ENCODE assay signal across 21 mouse cellular contexts in genomic region chr1:58603738-58604137, GRCm38 (mm10). TPM values are rescaled to one million over a fixed set of nuclear protein-coding genes. Genes with fewer than 3 reads are reported as not detected.
DNase-seq lines count a peak whose midpoint lies in the region; ATAC-seq and TF ChIP-seq lines count a peak whose summit lies in the region.
"Had no signal": no experiment of that assay in that cellular context is flagged by ENCODE, and none has a peak within 500 bp of the region (broad histone marks: within the 10 kb centered on the region; RNA-seq: fewer than 3 reads in every experiment).

No protein-coding gene starts in this region.

- no peaks in the 10 kb centered on the region for H3K36me3 ChIP-seq in kidney, postnatal 0 days (ENCODE audit: insufficient read depth, low read length)
- H3K36me3 ChIP-seq in midbrain, embryonic 13.5 days: no peaks in the 10 kb centered on the region
- H3K36me3 ChIP-seq: forebrain, embryonic 10.5 days; heart, embryonic 12.5 days; hindbrain, embryonic 10.5 days; limb, embryonic 10.5 days; liver, embryonic 15.5 days; midbrain, embryonic 12.5 days had no signal

- H3K4me1 ChIP-seq in kidney, postnatal 0 days (replicated peaks; ENCODE audit: insufficient read depth, low read length): no peaks in the 10 kb centered on the region
- no peaks in the 10 kb centered on the region for H3K4me1 ChIP-seq in midbrain, embryonic 13.5 days (replicated peaks)
- H3K4me1 ChIP-seq: forebrain, embryonic 10.5 days; heart, embryonic 12.5 days; hindbrain, embryonic 10.5 days; limb, embryonic 10.5 days; liver, embryonic 15.5 days; midbrain, embryonic 12.5 days had no signal

- TF ChIP-seq CTCF in kidney, postnatal 0 days (IDR thresholded peaks at IDR 0.05; ENCODE audit: low read depth): no peak

- peak; percentile 45 for DNase-seq in adrenal gland, adult 8-10 months
- no peak for DNase-seq in adrenal gland, postnatal 10 days
- peak; percentile 24 for DNase-seq in kidney, postnatal 0 days (ENCODE audit: low spot score)
- DNase-seq in kidney, adult 18-20 months: no peak
- peak; percentile 87 for DNase-seq in 416B (ENCODE audit: low read depth)
- DNase-seq: cerebellum, adult 11 months; cerebellum, adult 9-11 months; liver; right cerebral cortex, postnatal 14 days had no signal

- H3K4me3 ChIP-seq in kidney, postnatal 0 days (replicated peaks; ENCODE audit: low read depth, low read length): no peak overlapping the region
- H3K4me3 ChIP-seq in midbrain, embryonic 13.5 days (replicated peaks): no peak overlapping the region
- H3K4me3 ChIP-seq: forebrain, embryonic 10.5 days; heart, embryonic 12.5 days; hindbrain, embryonic 10.5 days; limb, embryonic 10.5 days; liver, embryonic 15.5 days; midbrain, embryonic 12.5 days had no signal

- no peaks in the 10 kb centered on the region for H3K9me3 ChIP-seq in kidney, postnatal 0 days (replicated peaks; ENCODE audit: low read length)
- no peaks in the 10 kb centered on the region for H3K9me3 ChIP-seq in midbrain, embryonic 13.5 days
- H3K9me3 ChIP-seq: limb, embryonic 10.5 days; liver, embryonic 15.5 days had no signal

- H3K9ac ChIP-seq in kidney, postnatal 0 days (ENCODE audit: low read depth, low read length): no peak overlapping the region
- no peak overlapping the region for H3K9ac ChIP-seq in midbrain, embryonic 13.5 days (replicated peaks)
- H3K9ac ChIP-seq: heart, embryonic 12.5 days; liver, embryonic 15.5 days; midbrain, embryonic 12.5 days had no signal

- no peaks in the 10 kb centered on the region for H3K27me3 ChIP-seq in kidney, postnatal 0 days (ENCODE audit: insufficient read depth, low read length)
- no peaks in the 10 kb centered on the region for H3K27me3 ChIP-seq in midbrain, embryonic 13.5 days
- H3K27me3 ChIP-seq: heart, embryonic 12.5 days; liver, embryonic 15.5 days; midbrain, embryonic 12.5 days had no signal

- H3K27ac ChIP-seq in kidney, postnatal 0 days: no peak overlapping the region
- H3K27ac ChIP-seq in midbrain, embryonic 13.5 days: no peak overlapping the region
- H3K27ac ChIP-seq: forebrain, embryonic 10.5 days; hindbrain, embryonic 10.5 days; hindbrain, postnatal 0 days; limb, embryonic 10.5 days; liver, embryonic 15.5 days; midbrain, embryonic 12.5 days; stomach, postnatal 0 days had no signal

- no peak for ATAC-seq in kidney, postnatal 0 days (replicated peaks; ENCODE audit: low FRiP score, low read depth)
- peak; percentile 92 for ATAC-seq in megakaryocyte progenitor cell, adult 5-6 weeks (replicated peaks; ENCODE audit: poor library complexity)
- no peak for ATAC-seq in midbrain, embryonic 13.5 days
- ATAC-seq: forebrain, embryonic 16.5 days; hindbrain, postnatal 0 days; intestine, embryonic 16.5 days had no signal

- 59% methylated on average over 4 of the region's 4 CpGs for WGBS in kidney, postnatal 0 days
- WGBS in midbrain, embryonic 13.5 days: 84% methylated on average over 4 of the region's 4 CpGs

- no peak overlapping the region for H3K4me2 ChIP-seq in kidney, postnatal 0 days (ENCODE audit: low read length)
- no peak overlapping the region for H3K4me2 ChIP-seq in midbrain, embryonic 13.5 days (replicated peaks)
- H3K4me2 ChIP-seq: heart, embryonic 12.5 days; liver, embryonic 15.5 days; midbrain, embryonic 12.5 days had no signal

RNA-seq across cellular contexts. Expression of gene Ndufb3, which starts 17.6 kb away (rescaled TPM):
- total RNA-seq in adrenal gland, adult 8-10 months (2022): 100 to 1,000 TPM in 3 of 4 experiments, 10 to 100 TPM in 1; 92.6 to 154 (median 113) TPM
- total RNA-seq in adrenal gland, postnatal 10 days (2021): 100 to 1,000 TPM; 236 to 243 TPM
- polyA plus RNA-seq in kidney, postnatal 0 days (2015; fragmentation: Nextera tagmentation; extraction: Ambion mirVana): 264 and 295 TPM in 2 replicates
- 135 and 167 TPM in 2 replicates for total RNA-seq in megakaryocyte progenitor cell, adult 5-6 weeks (2015)
- total RNA-seq in megakaryocyte progenitor cell, adult 5-6 weeks (2017): 94.5 and 99.4 TPM in 2 replicates
- polyA plus RNA-seq in midbrain, embryonic 13.5 days (2015; fragmentation: Nextera tagmentation; extraction: Ambion mirVana): 196 and 203 TPM in 2 replicates

RNA-seq across cellular contexts. Expression of gene Fam126b, which starts 17.6 kb away (rescaled TPM):
- total RNA-seq in adrenal gland, adult 8-10 months (2022): 10 to 100 TPM; 32.3 to 50.3 (median 43.5) TPM
- total RNA-seq in adrenal gland, postnatal 10 days (2021): 10 to 100 TPM; 39.3 to 45.0 TPM
- polyA plus RNA-seq in kidney, postnatal 0 days (2015; fragmentation: Nextera tagmentation; extraction: Ambion mirVana): 7.5 and 8.0 TPM in 2 replicates
- 16.1 and 17.1 TPM in 2 replicates for total RNA-seq in megakaryocyte progenitor cell, adult 5-6 weeks (2015)
- total RNA-seq in megakaryocyte progenitor cell, adult 5-6 weeks (2017): 19.8 and 32.5 TPM in 2 replicates
- polyA plus RNA-seq in midbrain, embryonic 13.5 days (2015; fragmentation: Nextera tagmentation; extraction: Ambion mirVana): 11.0 and 13.9 TPM in 2 replicates

Comparison
In these comparisons a context has a peak if more than half of its experiments do, and no peak if none do; other contexts are left out.
1. DNase-seq: peak in adrenal gland, adult 8-10 months (single experiment), kidney, postnatal 0 days (single experiment) and 416B (single experiment); none in adrenal gland, postnatal 10 days (single experiment) and kidney, adult 18-20 months (single experiment).